In the genomic region with DNA sequence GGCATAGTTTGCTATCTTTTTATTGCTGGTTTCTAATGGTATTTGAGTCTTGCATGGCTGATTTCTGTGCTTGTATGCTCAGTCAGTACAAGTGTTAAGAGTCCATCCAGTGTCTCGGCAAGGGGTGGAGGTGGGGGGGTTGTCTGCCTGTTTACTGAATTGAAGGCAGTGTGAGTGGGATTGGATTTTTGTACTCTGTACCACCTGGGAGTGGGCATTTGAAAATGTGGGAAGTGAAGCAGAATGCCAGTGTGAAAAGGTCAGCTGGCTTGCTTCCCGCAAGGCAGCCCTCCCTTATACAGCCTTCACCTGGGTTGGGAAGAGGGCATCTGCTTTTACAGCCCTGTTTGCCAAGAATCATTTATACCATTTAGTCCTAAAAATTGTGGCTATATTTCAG, we compare ENCODE assay signal across 22 mouse cellular contexts.
DNase-seq lines count a peak whose midpoint lies in the region; ATAC-seq and TF ChIP-seq lines count a peak whose summit lies in the region.
"Had no signal": no experiment of that assay in that cellular context is flagged by ENCODE, and none has a peak within 500 bp of the region (broad histone marks: within the 10 kb centered on the region; RNA-seq: fewer than 3 reads in every experiment).

No protein-coding gene starts in this region.

- H3K36me3 ChIP-seq in forebrain, embryonic 10.5 days (replicated peaks): no peaks in the 10 kb centered on the region
- H3K36me3 ChIP-seq in forebrain, embryonic 14.5 days (ENCODE audit: control insufficient read depth, insufficient read depth, low read length): no peaks in the 10 kb centered on the region
- no peaks in the 10 kb centered on the region for H3K36me3 ChIP-seq in hindbrain, embryonic 11.5 days (ENCODE audit: control insufficient read depth, insufficient read depth, low read length)
- H3K36me3 ChIP-seq in hindbrain, postnatal 0 days (ENCODE audit: insufficient read depth, low read length): no peaks in the 10 kb centered on the region
- H3K36me3 ChIP-seq: embryonic facial prominence, embryonic 13.5 days; G1E; heart, embryonic 10.5 days; intestine, embryonic 15.5 days had no signal

- H3K9ac ChIP-seq in forebrain, embryonic 14.5 days (ENCODE audit: low read length): no peak overlapping the region
- no peak overlapping the region for H3K9ac ChIP-seq in hindbrain, embryonic 11.5 days (ENCODE audit: low read depth, low read length)
- no peak overlapping the region for H3K9ac ChIP-seq in hindbrain, postnatal 0 days (replicated peaks; ENCODE audit: low read length)
- H3K9ac ChIP-seq: embryonic facial prominence, embryonic 13.5 days; intestine, embryonic 15.5 days had no signal

- no peak for TF ChIP-seq CTCF in hindbrain, postnatal 0 days (IDR thresholded peaks at IDR 0.05; ENCODE audit: low read depth)

- no peak overlapping the region for H3K4me2 ChIP-seq in forebrain, embryonic 14.5 days (ENCODE audit: low read length)
- H3K4me2 ChIP-seq in hindbrain, embryonic 11.5 days (replicated peaks; ENCODE audit: low read depth, low read length): no peak overlapping the region
- H3K4me2 ChIP-seq in hindbrain, postnatal 0 days (ENCODE audit: low read depth, low read length): no peak overlapping the region
- H3K4me2 ChIP-seq: embryonic facial prominence, embryonic 13.5 days; intestine, embryonic 15.5 days had no signal

- peaks cover 55% of the 10 kb centered on the region for H3K27me3 ChIP-seq in forebrain, embryonic 10.5 days (ENCODE audit: poor library complexity, severe bottlenecking)
- no peaks in the 10 kb centered on the region for H3K27me3 ChIP-seq in forebrain, embryonic 14.5 days (replicated peaks; ENCODE audit: control insufficient read depth, insufficient read depth, low read length)
- H3K27me3 ChIP-seq in hindbrain, embryonic 11.5 days (ENCODE audit: control insufficient read depth, insufficient read depth, low read length): 0 out of 2 replicates have a peak, but pooled peaks cover 2% of the 10 kb centered on the region
- no peaks in the 10 kb centered on the region for H3K27me3 ChIP-seq in hindbrain, postnatal 0 days (ENCODE audit: insufficient read depth, low read length)
- H3K27me3 ChIP-seq: intestine, embryonic 15.5 days had no signal

- 43% methylated on average over 2 of the region's 2 CpGs for WGBS in forebrain, embryonic 10.5 days
- 48% methylated on average over 2 of the region's 2 CpGs for WGBS in forebrain, embryonic 14.5 days
- 44% methylated on average over 2 of the region's 2 CpGs for WGBS in hindbrain, embryonic 11.5 days
- WGBS in hindbrain, postnatal 0 days: 47% methylated on average over 2 of the region's 2 CpGs

- H3K27ac ChIP-seq in forebrain, embryonic 10.5 days: 0 out of 2 replicates have a peak overlapping the region, but pooled peaks have one; percentile 20
- no peak overlapping the region for H3K27ac ChIP-seq in forebrain, embryonic 14.5 days (ENCODE audit: low read depth, low read length)
- H3K27ac ChIP-seq in hindbrain, embryonic 11.5 days (ENCODE audit: low read depth, low read length): 0 out of 2 replicates have a peak overlapping the region, but pooled peaks have one; percentile 36
- H3K27ac ChIP-seq in hindbrain, postnatal 0 days: no peak overlapping the region
- H3K27ac ChIP-seq: embryonic facial prominence, embryonic 13.5 days; heart, embryonic 10.5 days; intestine, embryonic 15.5 days had no signal

- H3K9me3 ChIP-seq in forebrain, embryonic 10.5 days: no peaks in the 10 kb centered on the region
- no peaks in the 10 kb centered on the region for H3K9me3 ChIP-seq in forebrain, embryonic 14.5 days (replicated peaks; ENCODE audit: control insufficient read depth, low read length)
- H3K9me3 ChIP-seq in hindbrain, embryonic 11.5 days (ENCODE audit: control insufficient read depth, low read length): no peaks in the 10 kb centered on the region
- no peaks in the 10 kb centered on the region for H3K9me3 ChIP-seq in hindbrain, postnatal 0 days (ENCODE audit: low read length)
- H3K9me3 ChIP-seq: embryonic facial prominence, embryonic 13.5 days; G1E; heart, embryonic 10.5 days; intestine, embryonic 15.5 days had no signal

- no peak for DNase-seq in forebrain, embryonic 10.5 days (ENCODE audit: extremely low spot score, low spot score)
- no peak for DNase-seq in forebrain, embryonic 14.5 days (ENCODE audit: low spot score)
- DNase-seq in hindbrain, embryonic 11.5 days (ENCODE audit: low spot score): no peak
- DNase-seq in hindbrain, postnatal 0 days (ENCODE audit: low spot score): no peak
- DNase-seq in kidney, postnatal 14 days: peak; percentile 9
- DNase-seq in kidney, adult 11 months: no peak
- peak; percentile 29 for DNase-seq in retina, postnatal 1 day
- DNase-seq: adrenal gland, adult 8-10 months; adrenal gland, postnatal 36 days; B cell, adult 2 months; cerebellum, adult 18-20 months; cerebellum, adult 9-11 months; cerebellum, postnatal 36 days; gastrocnemius, postnatal 10 days; heart, adult 18-20 months; heart, postnatal 10 days; heart, postnatal 4 days had no signal

- H3K4me3 ChIP-seq in forebrain, embryonic 10.5 days: no peak overlapping the region
- no peak overlapping the region for H3K4me3 ChIP-seq in forebrain, embryonic 14.5 days (ENCODE audit: low read depth, low read length)
- no peak overlapping the region for H3K4me3 ChIP-seq in hindbrain, embryonic 11.5 days (ENCODE audit: low read depth, low read length)
- H3K4me3 ChIP-seq in hindbrain, postnatal 0 days (ENCODE audit: low read length): no peak overlapping the region
- H3K4me3 ChIP-seq: embryonic facial prominence, embryonic 13.5 days; heart, embryonic 10.5 days; intestine, embryonic 15.5 days had no signal

- ATAC-seq in forebrain, embryonic 14.5 days: no peak
- ATAC-seq in hindbrain, embryonic 11.5 days (ENCODE audit: low FRiP score): no peak; the same call in 1 of the 2 replicates
- no peak for ATAC-seq in hindbrain, postnatal 0 days
- ATAC-seq: CD4-positive, CD25-positive, alpha-beta regulatory T cell, adult 4 months; intestine, embryonic 15.5 days had no signal

- peaks cover 17% of the 10 kb centered on the region for H3K4me1 ChIP-seq in forebrain, embryonic 10.5 days
- peaks cover 2% of the 10 kb centered on the region; the same call in 1 of the 2 replicates for H3K4me1 ChIP-seq in forebrain, embryonic 14.5 days (ENCODE audit: control insufficient read depth, insufficient read depth, low read length)
- no peaks in the 10 kb centered on the region for H3K4me1 ChIP-seq in hindbrain, embryonic 11.5 days (replicated peaks; ENCODE audit: control insufficient read depth, insufficient read depth, low read length)
- H3K4me1 ChIP-seq in hindbrain, postnatal 0 days (ENCODE audit: insufficient read depth, low read length): no peaks in the 10 kb centered on the region
- H3K4me1 ChIP-seq: embryonic facial prominence, embryonic 13.5 days; heart, embryonic 10.5 days; intestine, embryonic 15.5 days had no signal

Comparison
In these comparisons a context has a peak if more than half of its experiments do, and no peak if none do; other contexts are left out.
1. DNase-seq: peak in kidney, postnatal 14 days (single experiment) and retina, postnatal 1 day (single experiment); none in forebrain, embryonic 10.5 days (single experiment), forebrain, embryonic 14.5 days (single experiment), hindbrain, embryonic 11.5 days (single experiment), hindbrain, postnatal 0 days (single experiment) and kidney, adult 11 months (single experiment).
2. H3K27ac ChIP-seq: peak in forebrain, embryonic 10.5 days (single experiment) and hindbrain, embryonic 11.5 days (single experiment); none in forebrain, embryonic 14.5 days (single experiment) and hindbrain, postnatal 0 days (single experiment).